16 mouse cellular contexts compared by ENCODE assay signal in genomic region chr19:6132171-6132827, GRCm38 (mm10). TPM values are rescaled to one million over a fixed set of nuclear protein-coding genes. Genes with fewer than 3 reads are reported as not detected.
A peak's percentile ranks its signal among the peaks of the same experiment; 100 is the strongest.
DNase-seq lines count a peak whose midpoint lies in the region; ATAC-seq and TF ChIP-seq lines count a peak whose summit lies in the region.
"Had no signal": no experiment of that assay in that cellular context is flagged by ENCODE, and none has a peak within 500 bp of the region (broad histone marks: within the 10 kb centered on the region; RNA-seq: fewer than 3 reads in every experiment).

No protein-coding gene starts in this region.

- H3K4me2 ChIP-seq in liver, embryonic 15.5 days, result peak overlapping the region; percentile 69

- no peak for TF ChIP-seq CTCF in cerebellum, adult 2 months (IDR thresholded peaks at IDR 0.05; ENCODE audit: borderline replicate concordance, insufficient read depth, low read depth, low read length)

- H3K9me3 ChIP-seq in liver, embryonic 15.5 days (replicated peaks), result no peaks in the 10 kb centered on the region

- WGBS in cerebellum, adult 2 months, result 68% methylated on average over 7 of the region's 7 CpGs
- WGBS in liver, embryonic 15.5 days (ENCODE audit: insufficient replicate concordance), result 45% methylated on average over 7 of the region's 7 CpGs

- intact Hi-C loops in left cerebral cortex, postnatal 25 days (cut with DNase I), result no loop called here

- no peak overlapping the region for H3K4me3 ChIP-seq in cerebellum, adult 2 months (replicated peaks; ENCODE audit: insufficient read depth, low read depth, low read length)
- H3K4me3 ChIP-seq in liver, embryonic 15.5 days (replicated peaks), result peak overlapping the region; percentile 47

- H3K9ac ChIP-seq in liver, embryonic 15.5 days, result peak overlapping the region; percentile 56
- H3K9ac ChIP-seq: forebrain, postnatal 0 days had no signal

- no peak for DNase-seq in cerebellum, adult 2 months
- no peak for DNase-seq in cerebellum, postnatal 25 days
- peak; percentile 77 for DNase-seq in layer of hippocampus, adult 9-11 months
- no peak for DNase-seq in layer of hippocampus, adult 18-20 months (ENCODE audit: low spot score in 2 of 2)
- DNase-seq in brain, adult 2 months (ENCODE audit: low read depth, low spot score), result peak; percentile 86
- DNase-seq in frontal cortex, postnatal 36 days (ENCODE audit: low spot score in 2 of 2), result no peak
- DNase-seq in left cerebral cortex, postnatal 25 days (ENCODE audit: low spot score in 2 of 2), result no peak
- DNase-seq: forebrain, postnatal 0 days; heart, adult 11 months; lung, postnatal 4 days; retina, postnatal 1 day had no signal

- H3K27me3 ChIP-seq in cerebellum, adult 2 months (ENCODE audit: control insufficient read depth, insufficient read depth, low read length), result no peaks in the 10 kb centered on the region
- H3K27me3 ChIP-seq in liver, embryonic 15.5 days, result no peaks in the 10 kb centered on the region

- H3K27ac ChIP-seq in cerebellum, adult 2 months (ENCODE audit: insufficient read depth, low read length), result peak overlapping the region; percentile 63
- H3K27ac ChIP-seq in liver, embryonic 15.5 days (replicated peaks), result peak overlapping the region; percentile 93
- H3K27ac ChIP-seq: kidney, postnatal 0 days had no signal

- H3K36me3 ChIP-seq in liver, embryonic 15.5 days (replicated peaks), result 0 out of 2 replicates have a peak, but pooled peaks cover 8% of the 10 kb centered on the region

- ATAC-seq in liver, embryonic 15.5 days (ENCODE audit: insufficient read depth), result peak; percentile 80
- ATAC-seq: activated CD4-positive, CD25-positive, alpha-beta regulatory T cell, adult 4 months; forebrain, postnatal 0 days had no signal

- no peak for TF ChIP-seq POLR2A in cerebellum, adult 2 months (IDR thresholded peaks at IDR 0.05; ENCODE audit: borderline replicate concordance, insufficient read depth, low read length)

- H3K4me1 ChIP-seq in cerebellum, adult 2 months (ENCODE audit: control insufficient read depth, insufficient read depth, low read length), result no peaks in the 10 kb centered on the region; the same call in 1 of the 2 replicates
- peaks cover 74% of the 10 kb centered on the region for H3K4me1 ChIP-seq in liver, embryonic 15.5 days (replicated peaks)

RNA-seq across cellular contexts. Expression of gene Snx15, which starts 4.2 kb away (rescaled TPM):
- polyA plus RNA-seq in cerebellum, adult 2 months (2012; rRNA removed), result 66.7 and 67.9 TPM in 2 replicates
- total RNA-seq in layer of hippocampus, adult 18-20 months (2021), result 10 to 100 TPM; 37.6 to 45.1 TPM
- polyA plus RNA-seq in liver, embryonic 15.5 days (2015; fragmentation: Nextera tagmentation; extraction: Ambion mirVana), result 58.5 and 66.0 TPM in 2 replicates
- 10 to 100 TPM; 36.2 to 43.6 TPM for total RNA-seq in left cerebral cortex, postnatal 25 days (2021)

RNA-seq across cellular contexts. Expression of gene Batf2, which starts 8.5 kb away (rescaled TPM):
- polyA plus RNA-seq in cerebellum, adult 2 months (2012; rRNA removed), result 0.29 and 0.54 TPM in 2 replicates
- total RNA-seq in layer of hippocampus, adult 18-20 months (2021), result under 1 TPM; 0.59 to 0.89 TPM
- 0.17 and 0.44 TPM in 2 replicates for polyA plus RNA-seq in liver, embryonic 15.5 days (2015; fragmentation: Nextera tagmentation; extraction: Ambion mirVana)
- total RNA-seq in left cerebral cortex, postnatal 25 days (2021), result under 1 TPM in 1 of 2 experiments, not detected in 1; 0.71 TPM
- total RNA-seq: forebrain, postnatal 0 days had no signal
- polyA plus RNA-seq: activated CD4-positive, CD25-positive, alpha-beta regulatory T cell, adult 4 months; embryonic facial prominence, embryonic 11.5 days; forebrain, postnatal 0 days had no signal

RNA-seq across cellular contexts. Expression of gene Arl2, which starts 9.0 kb away (rescaled TPM):
- 174 and 188 TPM in 2 replicates for polyA plus RNA-seq in cerebellum, adult 2 months (2012; rRNA removed)
- total RNA-seq in layer of hippocampus, adult 18-20 months (2021), result 10 to 100 TPM; 83.2 to 84.8 TPM
- polyA plus RNA-seq in liver, embryonic 15.5 days (2015; fragmentation: Nextera tagmentation; extraction: Ambion mirVana), result 26.0 and 28.8 TPM in 2 replicates
- 10 to 100 TPM; 71.5 to 76.8 TPM for total RNA-seq in left cerebral cortex, postnatal 25 days (2021)

RNA-seq across cellular contexts. Expression of gene Sac3d1, which starts 13.8 kb away (rescaled TPM):
- polyA plus RNA-seq in cerebellum, adult 2 months (2012; rRNA removed), result 33.8 and 35.9 TPM in 2 replicates
- 10 to 100 TPM; 15.5 to 15.6 TPM for total RNA-seq in layer of hippocampus, adult 18-20 months (2021)
- polyA plus RNA-seq in liver, embryonic 15.5 days (2015; fragmentation: Nextera tagmentation; extraction: Ambion mirVana), result 23.2 and 24.0 TPM in 2 replicates
- total RNA-seq in left cerebral cortex, postnatal 25 days (2021), result 10 to 100 TPM; 23.7 to 25.0 TPM

RNA-seq across cellular contexts. Expression of gene Naaladl1, which starts 26.7 kb away (rescaled TPM):
- 0.05 and 0.24 TPM in 2 replicates for polyA plus RNA-seq in cerebellum, adult 2 months (2012; rRNA removed)
- under 1 TPM in 1 of 2 experiments, not detected in 1; 0.12 TPM for total RNA-seq in layer of hippocampus, adult 18-20 months (2021)
- 3.5 and 3.7 TPM in 2 replicates for polyA plus RNA-seq in liver, embryonic 15.5 days (2015; fragmentation: Nextera tagmentation; extraction: Ambion mirVana)
- total RNA-seq in left cerebral cortex, postnatal 25 days (2021), result under 1 TPM in 1 of 2 experiments, not detected in 1; 0.21 TPM
- total RNA-seq: left cerebral cortex, postnatal 14 days had no signal
- polyA plus RNA-seq: activated CD4-positive, CD25-positive, alpha-beta regulatory T cell, adult 4 months had no signal

Comparison
In these comparisons a context has a peak if more than half of its experiments do, and no peak if none do; other contexts are left out.
1. DNase-seq: peak in layer of hippocampus, adult 9-11 months (single experiment) and brain, adult 2 months (single experiment); none in cerebellum, adult 2 months (0 of 2), cerebellum, postnatal 25 days (0 of 2), layer of hippocampus, adult 18-20 months (0 of 2), frontal cortex, postnatal 36 days (0 of 2) and left cerebral cortex, postnatal 25 days (0 of 2).